ENCODE assay signal across 23 mouse cellular contexts in genomic region chr11:99420586-99420985, GRCm38 (mm10). TPM values are rescaled to one million over a fixed set of nuclear protein-coding genes. Genes with fewer than 3 reads are reported as not detected.
"Had no signal": no experiment of that assay in that cellular context is flagged by ENCODE, and none has a peak within 500 bp of the region (broad histone marks: within the 10 kb centered on the region; RNA-seq: fewer than 3 reads in every experiment).

No protein-coding gene starts in this region.

- H3K4me3 ChIP-seq: limb, embryonic 15.5 days; liver, embryonic 12.5 days; midbrain, embryonic 10.5 days; myocyte; neural tube, embryonic 15.5 days had no signal

- H3K27ac ChIP-seq: kidney, postnatal 0 days; limb, embryonic 15.5 days; liver, embryonic 12.5 days; midbrain, embryonic 10.5 days; neural tube, embryonic 15.5 days had no signal

- H3K9ac ChIP-seq: limb, embryonic 15.5 days; liver, embryonic 12.5 days; lung, embryonic 14.5 days; neural tube, embryonic 15.5 days had no signal

- H3K27me3 ChIP-seq: liver, embryonic 12.5 days; neural tube, embryonic 15.5 days had no signal

- H3K4me1 ChIP-seq: limb, embryonic 15.5 days; liver, embryonic 12.5 days; midbrain, embryonic 10.5 days; neural tube, embryonic 15.5 days had no signal

- H3K36me3 ChIP-seq: limb, embryonic 15.5 days; liver, embryonic 12.5 days; midbrain, embryonic 10.5 days; neural tube, embryonic 15.5 days had no signal

- H3K4me2 ChIP-seq: limb, embryonic 15.5 days; liver, embryonic 12.5 days; lung, embryonic 14.5 days; neural tube, embryonic 15.5 days had no signal

- ATAC-seq: liver, embryonic 12.5 days had no signal

- DNase-seq: kidney, adult 11 months; kidney, adult 9 months; kidney, postnatal 36 days; left cerebral cortex, postnatal 4 days; lung, embryonic 14.5 days; lung, postnatal 10 days; lung, postnatal 4 days; midbrain, embryonic 14.5 days; retina, postnatal 1 day; thymus, adult 18-20 months; thymus, postnatal 14 days had no signal

- H3K9me3 ChIP-seq: limb, embryonic 15.5 days; liver, embryonic 12.5 days; midbrain, embryonic 10.5 days; neural tube, embryonic 15.5 days had no signal

RNA-seq across cellular contexts. Expression of gene Krt12, which starts 1.5 kb away (rescaled TPM):
- total RNA-seq: megakaryocyte, adult 5-6 weeks had no signal
- polyA plus RNA-seq: kidney, postnatal 0 days; lung, embryonic 14.5 days; midbrain, embryonic 10.5 days; midbrain, embryonic 14.5 days; myocyte; neural tube, embryonic 11.5 days had no signal

RNA-seq across cellular contexts. Expression of gene Krt20, which starts 17.4 kb away (rescaled TPM):
- total RNA-seq: layer of hippocampus, adult 18-20 months; layer of hippocampus, postnatal 10 days; left cerebral cortex, postnatal 4 days; megakaryocyte, adult 5-6 weeks had no signal
- polyA plus RNA-seq: myocyte had no signal

RNA-seq across cellular contexts. Expression of gene Krt28, which starts 45.9 kb away (rescaled TPM):
- total RNA-seq: left cerebral cortex, postnatal 4 days; megakaryocyte, adult 5-6 weeks had no signal
- polyA plus RNA-seq: kidney, postnatal 0 days; liver, embryonic 16.5 days; small intestine, adult 2 months had no signal
